Mouse (Mus musculus) megakaryocyte, adult 5-6 weeks (primary cell): ENCODE results near the gene Lemd2. TPM values are rescaled to one million over a fixed set of nuclear protein-coding genes. Genes with fewer than 3 reads are reported as not detected.

Experiments used
- ATAC-seq: 2 replicates; pipeline ENCODE4 v1.8.0; 2016; ENCODE audit warnings: mild to moderate bottlenecking, inconsistent platforms; ENCODE audit not compliant: poor library complexity, severe bottlenecking
- total RNA-seq, 2 experiments: library from RNA; stranded (forward) in 1 of 2; stranded (reverse) in 1 of 2; fragments of 153-499, 151-499 nt in 1 of 2; fragments of 221-1000, 200-1000 nt in 1 of 2; gene quantifications; 2 replicates each; pipeline versions ENCODE4 v1.2.3 to v1.2.4; 2015 to 2017

The Lemd2 gene
- total RNA-seq, 2 experiments from 2014 or later: 18.2 to 19.9 TPM

DNA sequence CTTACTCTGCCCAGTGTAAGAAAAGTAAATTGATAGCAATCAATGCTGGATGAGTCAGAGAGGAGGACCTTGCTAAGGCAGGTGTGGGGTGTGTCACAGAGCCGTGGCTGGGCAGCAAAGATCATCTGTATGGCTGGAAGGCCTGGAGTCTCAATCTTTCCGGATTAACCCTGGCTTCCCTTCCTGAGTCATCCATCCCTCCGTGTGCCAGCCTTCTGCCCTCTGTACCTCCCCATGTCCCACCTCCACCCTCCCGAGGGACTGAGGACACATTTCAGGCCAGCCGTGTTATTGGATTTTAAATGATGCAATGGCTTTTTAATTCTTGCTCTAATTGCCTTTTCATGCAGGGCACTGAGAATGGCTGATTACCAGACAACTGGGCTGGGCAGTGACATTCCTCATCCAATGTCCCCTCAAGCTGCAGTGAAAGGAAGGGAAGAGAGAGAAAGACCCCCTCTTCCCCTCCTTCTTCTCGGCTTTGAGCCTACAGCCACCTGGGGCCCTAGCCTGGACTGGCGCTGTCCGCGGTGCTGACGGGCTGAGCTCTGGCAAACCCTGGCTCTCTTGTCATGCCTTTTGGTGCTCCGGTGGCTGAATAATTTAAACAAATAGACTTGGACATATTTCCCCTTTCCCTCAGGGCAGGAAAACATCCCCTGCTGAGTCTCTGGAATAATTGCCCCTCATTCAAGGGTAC lies 24.1 kb upstream of the Lemd2 start:
- no peak for ATAC-seq

DNA sequence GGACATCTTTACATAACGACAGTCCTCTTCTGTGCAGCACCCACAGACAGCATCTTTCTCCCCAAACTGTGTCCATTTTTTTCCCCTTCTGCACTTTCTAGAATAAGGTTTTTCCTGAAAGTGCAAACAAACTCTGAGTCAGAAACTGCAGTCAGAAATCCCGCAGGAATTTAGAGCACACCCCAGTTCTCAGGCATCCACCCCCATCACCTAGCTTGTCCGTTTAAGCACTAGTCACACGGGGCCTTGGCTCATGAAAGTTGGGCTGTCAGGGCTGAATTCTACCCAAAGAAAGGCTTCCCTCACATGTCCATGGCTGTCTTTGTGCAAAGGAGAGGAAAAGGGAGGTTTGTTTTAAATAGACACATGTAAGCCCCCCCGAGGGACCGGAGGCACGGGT lies 23.0 kb upstream of the Lemd2 start:
- no peak for ATAC-seq

DNA sequence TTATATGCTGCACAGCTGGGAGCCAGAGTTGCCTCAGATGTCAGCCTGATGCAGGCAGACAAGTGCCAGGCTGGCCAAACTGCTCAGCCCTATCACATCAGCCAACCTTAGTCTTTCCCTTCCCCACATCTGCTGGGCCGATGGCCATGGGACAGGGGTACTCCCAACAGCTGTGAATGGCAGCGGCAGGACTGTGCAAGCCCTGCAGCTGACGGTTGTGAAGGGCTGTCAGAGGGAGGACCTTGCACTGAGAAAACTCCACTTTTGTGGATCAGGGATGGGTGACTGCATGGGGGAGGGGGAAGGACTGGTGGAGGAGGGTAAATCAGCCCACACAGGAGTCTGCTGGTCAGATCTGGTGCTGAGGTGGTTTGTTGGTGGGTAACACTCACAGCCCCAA lies 22.4 kb upstream of the Lemd2 start:
- no peak for ATAC-seq

DNA sequence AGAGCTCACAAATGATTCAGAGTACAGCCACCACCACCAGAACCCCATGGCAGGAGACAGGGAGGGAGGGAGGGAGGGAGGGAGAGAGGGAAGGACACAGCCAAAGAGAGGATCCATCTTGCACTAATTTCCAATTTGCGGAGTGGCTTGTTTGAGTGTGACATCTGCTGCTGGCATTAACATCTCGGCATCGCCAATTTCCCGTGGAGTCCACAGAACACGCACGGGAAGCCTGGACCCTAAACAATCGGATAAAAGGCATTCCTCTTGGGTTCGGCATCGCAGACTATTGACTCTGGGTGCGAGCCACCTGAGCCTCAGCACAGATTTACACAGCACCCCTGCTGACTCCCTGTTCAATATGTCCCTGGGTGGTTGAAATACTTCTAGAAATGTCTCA lies 21.5 kb upstream of the Lemd2 start:
- no peak for ATAC-seq

DNA sequence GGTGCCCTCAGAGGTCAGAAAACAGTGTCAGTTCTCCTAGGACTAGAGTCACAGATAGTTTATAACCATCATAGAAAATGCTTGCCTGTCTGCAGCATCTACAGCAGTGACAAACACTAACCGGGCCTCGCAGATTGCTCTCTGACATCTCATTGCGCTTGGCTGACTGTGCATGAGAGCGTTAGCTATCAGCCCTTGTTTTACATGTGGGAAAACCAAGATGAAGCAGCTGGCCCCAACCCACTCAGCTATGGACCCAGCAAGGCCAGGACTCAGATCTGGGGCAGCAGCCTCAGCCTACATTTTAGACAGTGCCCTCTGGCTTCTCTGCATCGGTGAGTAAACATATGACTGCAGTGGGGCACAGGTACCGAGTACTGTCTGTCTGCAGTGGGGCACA lies 19.6 kb upstream of the Lemd2 start:
- no peak for ATAC-seq

DNA sequence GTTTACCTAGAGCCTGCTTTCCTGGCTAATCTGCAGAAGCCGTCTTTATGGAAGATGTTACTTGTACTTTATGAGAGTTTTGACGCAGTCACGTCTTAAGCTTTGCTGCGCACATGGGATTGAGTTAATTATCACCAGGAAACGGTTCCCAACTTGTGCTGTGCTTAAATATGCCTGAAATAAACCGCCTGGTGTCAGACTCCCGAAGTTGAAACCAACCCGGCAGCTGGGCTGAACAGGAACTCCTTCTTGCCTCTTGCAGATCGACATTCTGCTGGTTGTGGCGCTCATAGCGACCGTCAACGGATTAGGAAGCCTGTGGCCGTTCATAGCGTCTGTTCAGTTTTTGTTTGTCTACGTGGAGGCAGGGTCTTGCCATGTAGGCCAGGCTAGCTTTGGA lies 17.3 kb upstream of the Lemd2 start:
- no peak for ATAC-seq

DNA sequence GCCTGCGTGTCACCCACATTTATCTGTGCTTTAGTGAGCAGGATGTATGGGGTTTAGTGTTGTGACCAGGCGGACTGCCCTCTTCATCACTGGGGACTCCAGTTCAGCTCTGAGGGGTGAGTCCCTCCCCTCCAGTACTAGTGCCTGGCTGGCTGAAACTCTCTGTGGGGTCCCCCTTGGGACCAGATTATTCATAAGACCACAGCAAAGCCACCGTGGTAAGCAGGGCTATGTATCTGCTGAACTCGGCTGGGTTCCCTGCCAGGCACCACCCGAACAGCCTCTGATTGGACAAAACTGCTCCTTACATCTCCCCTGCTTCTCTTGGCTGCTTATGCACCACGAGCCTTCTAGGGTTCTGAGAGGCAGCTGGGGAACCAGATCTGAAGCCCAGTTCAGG lies 14.6 kb upstream of the Lemd2 start:
- no peak for ATAC-seq

DNA sequence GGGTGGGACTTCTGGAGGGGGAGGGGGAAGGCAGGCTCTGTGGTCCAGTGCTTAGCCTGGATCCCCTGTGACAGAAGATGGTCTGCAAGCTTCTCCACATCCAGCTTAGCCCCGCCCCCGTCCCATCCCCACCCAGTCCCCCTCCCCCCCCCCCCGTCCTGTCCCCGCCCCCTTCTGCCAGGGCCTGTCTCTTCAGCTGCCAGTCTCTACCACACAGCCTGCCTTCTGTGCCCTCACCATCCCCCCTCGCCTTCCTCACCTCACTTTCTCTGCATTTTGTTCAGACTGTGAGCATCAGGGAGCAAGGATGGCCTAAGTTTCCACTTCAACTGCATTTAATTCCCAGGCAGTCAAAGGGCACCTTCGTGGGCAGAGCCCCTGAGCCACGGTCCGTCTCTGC lies 14.1 kb upstream of the Lemd2 start:
- no peak for ATAC-seq

DNA sequence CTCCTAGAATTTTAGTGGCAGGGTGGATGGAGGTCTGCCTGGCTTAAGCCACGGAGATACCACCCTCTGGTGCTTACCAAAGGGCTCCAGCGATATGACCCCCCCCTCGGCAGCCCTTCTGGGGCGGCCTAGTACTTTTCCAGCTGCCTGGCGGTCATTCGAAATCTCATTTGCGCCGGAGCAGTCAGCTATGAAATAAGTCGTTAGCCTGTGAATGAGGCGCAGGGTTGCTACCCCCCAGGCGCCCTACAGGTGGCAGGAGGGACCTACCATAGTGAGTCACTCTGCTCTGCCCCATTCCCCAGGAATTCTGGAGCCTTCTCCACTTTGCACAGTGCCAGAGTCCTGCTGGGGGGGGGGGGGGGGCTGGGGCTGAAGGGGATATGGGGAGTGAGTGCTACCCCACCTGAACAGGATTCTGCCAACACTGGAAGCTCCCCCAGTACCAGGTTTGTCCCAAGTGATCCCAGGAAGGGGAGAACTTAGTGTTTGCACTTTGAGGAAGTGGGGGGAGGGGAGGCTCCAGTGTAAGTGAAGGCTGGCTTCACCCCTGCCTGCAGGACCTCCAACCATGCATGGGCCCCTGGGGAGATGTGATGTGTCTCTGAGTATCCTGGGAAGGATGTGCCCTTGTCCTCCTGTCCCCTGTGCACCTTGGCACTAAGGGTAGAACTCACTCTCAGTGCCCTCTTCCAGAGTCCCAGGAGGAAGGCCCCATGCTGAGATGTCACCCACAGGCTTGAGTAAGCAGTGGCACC lies 8.7 kb upstream of the Lemd2 start:
- ATAC-seq: no peak

DNA sequence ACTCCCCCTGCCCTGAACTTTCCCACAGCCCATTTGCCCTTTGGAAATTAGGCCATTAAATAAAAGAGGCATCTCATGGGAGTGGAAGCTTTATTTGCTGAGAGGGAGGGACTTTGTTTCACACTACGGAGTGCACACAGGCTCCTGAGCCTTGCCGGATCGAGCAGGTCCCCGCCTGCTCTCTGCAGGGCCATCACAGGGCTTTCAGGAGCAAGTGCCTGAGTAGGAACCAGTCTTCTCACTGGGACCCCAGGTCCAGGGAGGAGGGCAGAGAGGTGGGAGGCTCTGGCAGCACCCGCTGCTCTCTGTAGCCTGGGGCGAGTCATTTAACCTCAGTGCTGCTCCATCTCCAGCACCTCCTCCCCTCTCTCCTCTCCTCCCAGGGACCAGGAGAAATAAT lies 7.7 kb upstream of the Lemd2 start:
- no peak for ATAC-seq

DNA sequence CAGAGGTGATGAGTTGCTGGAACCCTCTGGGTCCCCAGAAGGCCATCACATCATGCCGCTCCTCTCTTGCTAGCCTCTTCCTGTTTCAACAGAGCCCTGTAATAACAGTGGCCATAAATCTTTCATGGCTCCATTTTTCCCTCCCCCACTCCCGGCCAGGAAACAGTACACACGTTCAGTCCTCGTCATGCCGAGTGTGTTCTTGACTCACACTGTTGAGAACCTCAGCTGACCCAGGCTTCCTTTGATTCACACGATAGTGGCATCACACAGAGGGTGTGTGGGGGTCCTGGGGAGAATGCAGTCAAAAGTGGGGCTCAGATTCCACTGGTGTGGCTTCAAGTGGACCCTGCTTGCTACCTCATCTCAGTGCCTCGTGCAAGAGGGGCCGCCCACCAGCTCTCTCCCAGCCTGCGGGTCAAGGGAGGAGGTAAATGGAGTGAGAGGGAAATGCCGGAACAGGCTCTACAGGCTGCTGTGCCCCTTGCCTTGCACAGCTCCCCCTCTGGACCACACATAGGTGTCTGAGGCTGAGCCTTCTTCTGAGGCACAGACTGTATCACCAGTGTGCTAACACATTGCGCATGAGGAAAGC lies 2.9 kb upstream of the Lemd2 start:
- no peak for ATAC-seq

DNA sequence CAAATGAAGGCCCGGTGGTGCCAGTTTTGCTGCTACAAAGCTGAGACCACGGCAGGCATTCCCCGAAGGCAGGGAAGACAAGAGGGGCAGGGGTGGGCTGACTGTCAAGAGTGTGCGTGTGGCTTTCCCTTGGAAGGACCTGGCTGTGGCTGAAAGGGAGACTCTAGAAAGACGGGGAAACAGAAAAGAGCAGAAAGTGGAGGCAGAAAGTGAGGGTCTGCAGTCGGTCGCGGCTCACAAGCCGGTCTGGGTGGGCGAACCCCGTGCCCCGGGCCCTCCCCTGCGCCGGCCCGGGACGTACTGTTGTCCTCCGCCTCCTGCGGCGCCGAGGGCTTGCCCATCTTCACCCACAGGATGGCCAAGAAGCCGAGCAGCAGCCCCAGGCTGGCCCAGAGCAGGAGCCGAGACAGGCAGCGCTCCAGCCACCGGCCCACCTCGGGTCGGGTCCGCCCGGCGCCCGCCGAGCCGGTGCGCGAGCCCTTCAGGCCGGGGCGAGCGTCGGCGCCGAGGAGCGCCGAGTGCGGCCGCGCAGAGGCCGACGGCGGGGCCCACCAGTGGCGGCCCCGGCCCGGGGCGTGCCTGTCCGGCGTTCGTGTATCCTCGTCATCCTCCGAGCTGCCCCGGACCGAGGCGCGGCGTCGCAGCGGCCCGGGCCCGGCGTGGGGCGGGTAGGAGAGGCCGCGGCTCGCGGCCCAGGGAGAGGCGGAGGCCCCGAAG lies 753 bp downstream of the Lemd2 start:
- peak; percentile 4; the same call in 1 of the 2 replicates for ATAC-seq

DNA sequence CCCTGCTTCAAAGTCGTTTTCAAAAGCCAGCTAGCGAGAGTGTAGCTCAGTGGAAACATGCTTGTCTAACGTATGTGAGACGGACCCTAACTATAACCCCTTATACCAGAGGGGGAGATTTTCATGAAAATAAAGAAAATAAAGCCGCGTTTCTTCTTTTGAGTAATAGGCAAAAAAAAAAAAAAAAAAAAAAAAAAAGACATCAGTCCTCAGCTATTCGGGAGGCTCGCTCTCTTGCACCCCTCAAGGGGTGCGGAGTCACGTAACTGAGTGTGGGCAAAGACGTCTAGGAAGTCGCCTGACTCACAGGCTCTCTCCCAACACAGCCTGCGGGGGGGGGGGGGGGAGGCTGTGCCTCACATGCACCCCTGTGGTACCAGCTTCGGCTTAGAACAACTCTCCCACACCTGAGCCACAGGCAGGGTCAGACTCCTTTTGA lies 1.3 kb downstream of the Lemd2 start:
- ATAC-seq: 0 out of 2 replicates have a peak, but pooled peaks have one; percentile 13

DNA sequence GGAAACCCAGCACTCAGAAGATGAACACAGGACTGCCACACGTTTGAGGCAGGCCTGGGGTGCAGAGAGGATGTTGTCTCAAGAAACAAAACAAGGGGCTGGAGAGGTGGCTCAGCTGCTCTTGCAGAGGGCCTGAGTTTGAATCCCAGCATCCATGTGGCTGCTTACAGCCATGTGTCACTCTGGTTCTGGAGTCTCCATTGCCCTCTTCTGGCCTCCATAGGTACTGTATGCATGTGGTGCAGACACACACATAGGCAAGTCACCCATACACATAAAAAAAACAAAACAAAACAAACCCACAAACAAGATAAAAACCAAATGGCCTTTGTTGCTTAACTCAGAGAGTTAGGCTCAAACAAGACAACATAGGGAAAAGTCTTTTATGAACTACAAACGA lies 2.3 kb downstream of the Lemd2 start:
- no peak for ATAC-seq

DNA sequence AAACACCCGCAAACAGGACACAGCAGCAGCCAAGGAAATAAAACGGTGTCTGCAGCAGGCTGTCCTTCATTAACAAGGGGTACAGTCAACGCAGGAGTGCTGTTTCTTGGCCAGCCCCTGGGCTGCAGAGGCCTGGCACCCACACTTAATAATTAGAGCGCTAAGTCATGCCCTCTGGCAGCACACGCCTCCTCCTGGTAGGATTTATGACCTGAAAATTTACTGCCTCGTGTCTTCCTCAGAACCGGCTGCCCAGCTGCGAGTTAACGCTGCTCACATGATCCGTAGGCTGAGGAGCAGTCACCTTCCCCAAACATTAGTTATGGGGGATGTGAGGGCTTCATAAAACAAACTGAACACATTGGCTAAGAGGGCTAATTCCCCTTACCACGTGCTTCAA lies 3.5 kb downstream of the Lemd2 start:
- no peak for ATAC-seq

DNA sequence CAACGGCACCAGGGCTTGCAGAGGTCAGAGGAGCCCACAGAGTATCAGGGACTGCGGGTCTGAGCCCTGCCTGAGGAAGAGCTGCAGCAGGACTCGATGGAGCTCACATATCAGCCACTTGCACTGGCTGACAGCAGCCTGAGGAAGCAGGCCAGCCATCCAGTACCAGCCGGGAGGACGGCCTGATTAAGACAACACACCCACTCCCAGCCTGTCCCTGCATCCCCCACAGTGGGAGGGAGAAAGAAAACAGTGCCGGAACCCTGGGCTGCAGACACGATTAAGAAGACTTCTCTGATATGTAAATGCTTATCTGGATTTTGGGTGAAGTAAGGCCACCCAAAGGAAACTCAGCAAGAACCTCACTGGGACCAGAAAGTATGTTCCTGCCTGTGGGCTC lies 4.4 kb downstream of the Lemd2 start:
- no peak for ATAC-seq

DNA sequence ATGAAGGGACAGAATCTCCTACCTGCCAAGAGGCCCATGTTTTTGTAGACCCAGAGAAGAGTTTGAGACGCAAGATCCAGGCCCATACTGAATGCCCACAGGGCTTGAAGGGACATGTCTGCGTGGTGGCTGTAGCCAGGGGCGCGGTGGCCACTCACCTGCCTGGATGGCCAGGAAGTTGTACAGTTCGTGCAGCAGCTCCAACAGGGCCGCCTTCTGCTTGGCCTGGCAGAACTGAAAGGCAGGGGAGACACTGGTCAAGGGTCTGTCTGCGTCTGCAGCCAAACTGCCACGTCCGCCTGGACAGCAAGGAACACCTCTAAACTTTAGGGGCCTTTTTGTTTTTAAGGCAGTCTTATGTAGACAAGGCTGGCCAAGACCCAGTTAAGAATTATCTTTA lies 5.1 kb downstream of the Lemd2 start:
- no peak for ATAC-seq

DNA sequence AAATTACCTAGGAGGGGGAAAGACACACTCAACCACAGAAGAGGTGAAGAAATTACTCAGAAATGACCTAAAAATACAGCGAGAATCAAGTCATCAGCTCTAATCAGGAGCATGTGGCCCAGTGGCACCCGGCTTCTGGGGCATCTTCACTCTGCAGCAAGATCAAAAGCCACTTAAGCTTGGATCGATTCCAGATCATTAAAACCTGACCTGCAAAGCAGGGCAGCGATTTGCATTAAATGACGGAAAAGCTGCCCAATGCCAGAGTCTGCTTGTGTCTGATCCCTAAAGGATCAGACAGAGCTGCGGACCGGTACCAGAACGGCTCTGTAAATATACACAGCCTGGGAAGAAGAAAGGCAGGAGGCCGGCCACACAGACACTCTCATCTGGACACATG lies 8.1 kb downstream of the Lemd2 start:
- ATAC-seq: no peak

DNA sequence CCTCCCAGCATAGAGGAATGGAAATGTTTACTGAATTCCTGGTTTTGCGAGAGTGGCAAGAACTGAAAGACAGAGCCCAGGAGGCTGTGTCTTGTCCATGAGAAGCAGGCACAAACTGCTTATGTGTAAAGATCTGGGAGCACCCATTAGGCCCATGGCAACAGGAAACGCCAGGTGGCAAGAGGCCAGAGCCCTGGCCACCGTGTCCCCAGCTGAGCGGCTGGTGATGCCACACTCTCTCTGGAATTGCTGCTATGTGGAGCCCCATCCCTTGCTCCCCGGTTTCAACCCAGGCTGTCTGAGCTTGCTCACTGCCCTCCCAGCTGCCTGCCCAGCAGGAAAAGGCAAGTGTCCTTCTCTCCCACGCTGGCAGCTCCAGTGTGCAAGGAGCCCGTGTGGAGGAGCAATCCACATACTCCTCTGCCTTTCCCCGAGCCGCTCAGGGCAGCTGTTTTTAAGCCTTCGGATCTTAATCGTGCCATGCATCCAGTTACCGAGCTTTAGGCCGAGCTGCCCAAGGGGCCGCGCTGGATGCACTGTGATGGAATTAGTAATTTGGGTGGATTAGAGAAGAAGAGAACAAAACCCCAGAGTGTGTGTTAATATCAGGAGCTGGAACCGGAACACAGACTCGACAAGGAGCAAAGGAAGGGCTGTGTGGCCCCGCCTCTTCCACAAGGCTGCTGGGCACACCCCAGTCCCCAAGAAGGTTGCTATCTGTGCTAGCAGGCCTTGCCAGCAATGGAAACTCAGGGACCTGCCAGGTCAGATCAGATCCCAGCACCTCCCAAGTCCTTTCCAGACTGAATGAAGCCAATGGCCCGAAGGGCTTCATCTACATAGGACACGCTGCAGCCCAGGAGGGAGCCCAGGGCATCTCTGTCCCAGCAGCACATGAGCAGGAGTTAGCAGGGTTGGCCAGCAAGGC lies 9.7 kb downstream of the Lemd2 start:
- ATAC-seq: peak; percentile 25; the same call in 1 of the 2 replicates

DNA sequence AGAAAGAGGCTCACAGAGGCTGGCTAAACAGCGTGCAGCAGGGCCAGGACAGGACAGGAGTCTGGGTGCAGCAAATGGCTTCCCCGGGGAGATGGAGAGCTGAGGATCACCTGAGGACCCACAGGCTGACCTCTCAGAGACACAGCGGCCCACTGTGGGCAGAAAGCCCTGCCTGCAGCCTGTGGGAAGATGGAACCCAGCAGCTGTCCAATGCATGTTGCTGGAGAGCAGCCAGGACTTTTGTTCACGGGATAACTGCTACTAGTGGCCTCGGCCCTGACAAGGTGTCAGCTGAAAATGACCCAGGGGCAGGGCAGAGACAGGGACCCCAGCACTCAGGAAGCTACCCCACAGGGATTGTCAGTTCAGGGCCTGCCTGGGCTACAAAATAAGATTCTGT lies 12.5 kb downstream of the Lemd2 start:
- no peak for ATAC-seq
